Mouse (Mus musculus) cerebellum, adult 8-10 months (tissue): ENCODE data around the gene Vdr.

Source experiments
- DNase-seq: peaks from one replicate; pipeline ENCODE4 v3.0.0; 2022

Vdr gene

DNA sequence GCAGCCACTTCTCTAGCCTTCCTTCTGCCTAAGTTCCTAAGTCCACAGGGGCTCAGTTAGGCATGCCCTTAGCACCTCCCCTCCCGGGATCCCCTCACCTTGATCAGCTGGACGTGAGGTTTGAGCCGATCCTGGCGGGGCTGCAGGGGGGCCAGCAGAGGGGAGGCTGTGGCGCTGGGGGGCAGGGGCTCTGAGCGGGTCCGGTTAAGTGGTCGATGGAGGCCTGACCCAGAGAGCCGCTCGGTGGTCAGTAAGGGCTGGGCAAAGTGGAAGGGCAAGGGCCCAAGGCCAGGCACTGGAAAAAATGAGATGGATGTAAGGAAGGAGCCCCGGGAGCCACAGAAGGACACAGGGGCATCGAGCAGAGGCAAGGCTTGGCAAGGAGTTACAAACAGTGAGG lies 102.6 kb downstream of the Vdr start:
- no peak for DNase-seq
